Mouse (Mus musculus): Measurements from ENCODE around the gene Ier5l.

The Ier5l gene

GRCm38 (mm10) chr2:30470143-30470946 lies 3.7 kb downstream of the Ier5l start:
- peak; percentile 78 for DNase-seq (ENCODE audit: low read depth, low spot score)

GRCm38 (mm10) chr2:30469796-30470142 lies 4.2 kb downstream of the Ier5l start:
- DNase-seq (ENCODE audit: low read depth, low spot score) = peak; percentile 89

GRCm38 (mm10) chr2:30469009-30469408 lies 5.0 kb downstream of the Ier5l start:
- DNase-seq (ENCODE audit: low read depth, low spot score) = no peak

DNA sequence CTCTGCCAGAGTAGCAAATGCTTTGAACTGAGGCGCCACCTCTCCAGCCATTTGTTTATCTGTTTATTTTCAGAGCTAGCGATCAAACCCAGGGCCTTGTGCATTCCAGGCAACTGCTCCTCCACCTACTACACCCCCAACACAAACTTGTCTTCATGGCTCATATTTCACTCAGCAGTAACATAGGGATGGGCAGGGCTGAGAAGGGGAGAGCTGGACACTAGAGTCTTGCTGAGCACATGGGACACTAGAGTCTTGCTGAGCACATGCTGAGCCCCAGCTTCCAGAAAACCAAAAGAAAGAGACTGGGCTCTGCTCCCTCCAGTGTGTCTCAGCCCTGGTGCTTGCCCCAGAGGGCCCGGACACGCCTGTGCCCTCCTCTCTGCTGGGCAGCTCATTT lies 7.2 kb downstream of the Ier5l start:
- no peak for DNase-seq (ENCODE audit: low read depth, low spot score)

DNA sequence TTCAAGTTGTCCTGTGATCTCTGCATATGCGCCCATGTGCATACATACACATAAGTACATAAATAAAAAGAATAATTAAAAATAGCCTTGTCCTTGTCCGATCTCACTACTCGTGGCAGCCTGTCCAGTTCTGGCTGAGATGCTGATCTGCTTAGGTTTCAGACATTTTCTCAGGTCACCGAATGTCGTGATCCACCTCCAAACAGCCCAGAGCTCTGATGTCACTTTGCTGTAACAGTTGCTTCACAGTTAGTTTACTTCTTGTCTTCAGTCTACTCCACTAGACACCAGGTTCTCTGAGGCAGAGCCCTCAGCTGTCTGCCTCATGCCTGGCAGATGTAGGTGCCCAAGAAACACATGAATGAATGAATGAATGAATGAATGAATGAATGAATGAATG lies 9.6 kb downstream of the Ier5l start:
- no peak for DNase-seq (ENCODE audit: low read depth, low spot score)

- peak; percentile 59 for DNase-seq (ENCODE audit: low read depth, low spot score)
Measured at GRCm38 (mm10) chr2:30463904-30464330, 10.1 kb downstream of the Ier5l start.

GRCm38 (mm10) chr2:30463341-30463761 lies 10.7 kb downstream of the Ier5l start:
- no peak for DNase-seq (ENCODE audit: low read depth, low spot score)

GRCm38 (mm10) chr2:30459241-30459640 lies 14.8 kb downstream of the Ier5l start:
- DNase-seq (ENCODE audit: low read depth, low spot score) = peak; percentile 92

DNA sequence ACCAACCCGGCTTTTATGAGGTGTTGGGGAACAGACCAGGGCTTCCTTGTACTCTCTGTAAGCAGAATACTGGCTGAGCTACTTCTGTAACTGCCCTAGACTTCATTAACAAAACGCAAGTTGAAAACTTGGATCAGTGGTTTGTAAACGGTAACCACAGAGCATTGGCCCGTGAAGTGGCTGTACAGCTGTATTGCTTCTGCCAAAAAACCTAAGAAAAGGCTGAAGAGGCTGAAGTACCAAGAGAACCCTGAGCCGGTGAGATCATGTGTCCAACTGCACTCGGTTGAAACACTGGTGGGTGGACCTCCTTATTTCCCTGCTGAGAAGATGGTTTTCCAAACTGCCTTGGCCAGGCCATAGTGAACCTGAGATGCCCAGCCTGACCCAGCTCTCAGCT lies 15.7 kb downstream of the Ier5l start:
- no peak for DNase-seq (ENCODE audit: low read depth, low spot score)

DNA sequence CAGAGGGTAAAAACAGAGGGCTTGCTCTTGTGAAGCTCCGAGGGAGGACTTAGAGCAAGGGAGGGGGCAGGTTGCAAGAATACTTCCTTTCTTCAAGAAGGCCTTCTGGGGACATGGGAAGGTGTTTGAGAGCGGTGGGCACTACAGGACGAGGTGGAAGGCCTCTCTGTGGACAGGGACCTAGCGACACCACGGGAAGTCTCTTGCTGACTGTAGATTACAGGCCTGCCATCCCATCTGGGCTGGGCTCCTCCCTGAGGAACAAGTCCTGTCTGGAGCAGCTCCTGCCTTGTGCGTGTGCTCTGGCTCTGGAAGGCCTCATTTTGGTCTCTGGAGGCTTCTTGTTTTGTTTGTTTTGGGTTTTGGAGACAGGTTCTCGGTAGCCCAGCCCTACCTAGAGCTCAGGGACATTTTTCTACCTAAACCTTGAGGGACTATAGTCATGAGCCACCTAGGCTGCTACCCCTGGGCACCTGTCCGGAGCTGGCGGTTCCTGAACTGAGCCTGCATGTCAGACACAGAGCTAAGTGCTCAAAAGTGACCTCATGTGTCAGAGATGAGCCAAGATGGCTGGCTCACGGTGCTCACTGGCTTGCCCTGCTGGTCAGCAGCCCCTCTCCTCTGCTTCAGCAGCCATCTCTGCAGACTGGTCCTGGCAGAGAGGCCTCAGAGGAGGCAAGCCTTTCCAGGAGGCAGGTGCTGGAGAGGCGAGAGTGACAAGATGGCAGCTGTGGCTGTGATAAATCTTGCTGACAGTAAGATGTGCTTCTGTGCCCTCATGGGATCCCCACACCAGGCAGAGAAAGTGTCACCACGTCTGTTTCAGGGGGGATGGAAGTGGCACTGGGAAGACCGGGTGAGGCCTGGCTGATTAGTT lies 17.7 kb downstream of the Ier5l start:
- DNase-seq (ENCODE audit: low read depth, low spot score) = no peak

GRCm38 (mm10) chr2:30454587-30454986 lies 19.4 kb downstream of the Ier5l start:
- no peak for DNase-seq (ENCODE audit: low read depth, low spot score)

GRCm38 (mm10) chr2:30453570-30453969 lies 20.4 kb downstream of the Ier5l start:
- DNase-seq (ENCODE audit: low read depth, low spot score) = no peak

DNA sequence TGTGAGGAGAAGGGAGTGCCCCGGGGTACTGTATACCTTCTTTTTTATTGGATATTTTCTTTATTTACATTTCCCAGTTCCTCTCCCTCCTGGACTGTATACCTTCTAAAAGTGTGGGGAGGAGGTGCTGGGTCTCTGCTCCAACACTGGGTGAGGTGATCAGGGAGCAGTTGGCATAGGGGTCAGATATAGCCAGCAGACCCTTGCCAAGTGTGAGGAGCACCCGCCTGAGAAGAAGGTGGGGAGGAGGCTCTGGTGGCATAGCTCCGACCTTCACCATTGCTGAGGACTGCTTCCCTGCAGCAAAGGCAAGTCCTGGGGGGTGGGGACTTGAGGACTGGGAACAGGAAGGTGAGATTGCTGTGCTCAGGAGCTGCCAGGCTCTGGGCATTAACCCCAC lies 22.5 kb downstream of the Ier5l start:
- no peak for DNase-seq (ENCODE audit: low read depth, low spot score)

DNA sequence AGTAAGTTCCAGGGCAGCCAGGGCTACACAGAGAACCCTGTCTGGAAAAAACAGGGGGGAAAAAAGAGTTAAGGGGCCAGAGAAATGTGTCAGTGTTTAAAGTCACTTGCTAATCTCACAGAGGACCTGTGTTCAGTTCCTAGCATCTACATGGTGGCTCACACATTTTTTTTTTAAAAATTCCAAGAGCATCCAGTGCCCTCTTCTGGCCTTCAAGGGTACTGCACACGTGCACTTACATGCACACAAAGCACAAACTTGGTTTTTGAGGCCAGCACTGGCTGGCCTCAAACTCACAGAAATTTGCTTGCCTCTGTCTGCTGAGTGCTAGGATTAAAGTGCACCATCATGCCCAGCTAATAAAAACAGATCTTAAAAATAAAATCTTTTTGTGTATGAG lies 23.5 kb downstream of the Ier5l start:
- peak; percentile 65 for DNase-seq (ENCODE audit: low read depth, low spot score)

- no peak for DNase-seq (ENCODE audit: low read depth, low spot score)
Measured at GRCm38 (mm10) chr2:30448371-30448770, 25.6 kb downstream of the Ier5l start.

- no peak for DNase-seq (ENCODE audit: low read depth, low spot score)
Measured at GRCm38 (mm10) chr2:30446891-30447826, 26.9 kb downstream of the Ier5l start.

DNA sequence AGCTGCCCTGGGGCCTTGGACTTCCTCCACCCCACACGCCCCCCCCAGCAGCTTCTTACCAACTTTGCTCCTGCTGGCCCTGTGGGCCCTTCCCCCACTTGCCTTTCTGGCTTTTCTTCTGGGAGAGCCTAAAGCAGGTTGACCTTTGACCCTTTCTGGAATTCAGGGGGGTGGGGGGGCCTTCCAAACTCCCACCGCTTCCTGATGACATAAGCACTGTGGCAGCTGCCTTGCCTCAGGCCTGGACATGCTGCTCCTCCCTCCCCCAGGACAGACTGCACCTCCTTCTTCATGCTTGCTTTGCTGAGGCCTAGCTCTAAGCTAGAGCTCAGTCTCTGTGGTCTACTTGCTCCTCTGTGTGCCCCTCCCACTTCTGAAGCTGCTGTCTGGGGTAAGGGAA lies 28.7 kb downstream of the Ier5l start:
- DNase-seq (ENCODE audit: low read depth, low spot score) = peak; percentile 98

- DNase-seq (ENCODE audit: low read depth, low spot score) = no peak
Measured at GRCm38 (mm10) chr2:30444450-30444849, 29.6 kb downstream of the Ier5l start.

GRCm38 (mm10) chr2:30444006-30444405 lies 30.0 kb downstream of the Ier5l start:
- no peak for DNase-seq (ENCODE audit: low read depth, low spot score)

DNA sequence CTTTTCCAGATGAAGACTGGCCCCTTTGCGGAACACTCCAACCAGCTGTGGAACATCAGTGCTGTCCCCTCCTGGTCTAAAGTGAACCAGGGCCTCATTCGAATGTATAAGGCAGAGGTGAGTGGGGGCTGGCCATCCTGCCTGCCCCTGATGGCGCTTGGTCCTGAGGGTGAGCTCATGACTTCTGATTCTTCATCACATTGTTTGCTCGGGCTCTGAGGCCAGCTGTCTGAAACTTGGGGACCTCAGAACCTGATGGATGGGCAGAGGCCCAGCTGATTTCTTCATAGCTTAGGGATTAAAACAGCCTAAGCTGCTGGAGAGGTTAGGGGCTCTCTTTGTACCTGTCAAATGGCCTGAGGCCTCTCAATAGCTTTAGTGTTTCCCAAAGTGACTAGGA lies 30.7 kb downstream of the Ier5l start:
- DNase-seq (ENCODE audit: low read depth, low spot score) = no peak

DNA sequence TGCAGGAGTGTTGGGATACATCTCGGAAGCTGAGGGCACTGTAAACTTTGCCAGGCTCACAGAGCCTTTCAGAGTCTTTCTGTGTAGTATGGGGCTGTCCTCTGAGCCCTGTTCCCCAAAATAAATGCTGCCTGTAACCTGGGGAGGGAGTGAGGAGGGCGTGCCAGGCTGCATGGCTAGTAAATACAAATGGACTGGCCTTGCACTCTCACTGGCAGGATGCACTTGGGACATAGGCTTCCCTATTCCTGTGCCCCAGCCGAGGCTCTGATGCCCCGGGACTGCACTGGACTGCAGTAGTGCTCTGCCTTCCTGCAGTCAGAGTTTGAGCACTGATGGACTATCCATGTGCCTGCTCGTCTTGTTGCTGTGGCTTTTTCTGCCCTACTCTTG lies 31.5 kb downstream of the Ier5l start:
- DNase-seq (ENCODE audit: low read depth, low spot score) = no peak

Measured in R1 (cell line).